Mouse (Mus musculus): Measurements from ENCODE around the gene Mx1.

Mx1 gene

DNA sequence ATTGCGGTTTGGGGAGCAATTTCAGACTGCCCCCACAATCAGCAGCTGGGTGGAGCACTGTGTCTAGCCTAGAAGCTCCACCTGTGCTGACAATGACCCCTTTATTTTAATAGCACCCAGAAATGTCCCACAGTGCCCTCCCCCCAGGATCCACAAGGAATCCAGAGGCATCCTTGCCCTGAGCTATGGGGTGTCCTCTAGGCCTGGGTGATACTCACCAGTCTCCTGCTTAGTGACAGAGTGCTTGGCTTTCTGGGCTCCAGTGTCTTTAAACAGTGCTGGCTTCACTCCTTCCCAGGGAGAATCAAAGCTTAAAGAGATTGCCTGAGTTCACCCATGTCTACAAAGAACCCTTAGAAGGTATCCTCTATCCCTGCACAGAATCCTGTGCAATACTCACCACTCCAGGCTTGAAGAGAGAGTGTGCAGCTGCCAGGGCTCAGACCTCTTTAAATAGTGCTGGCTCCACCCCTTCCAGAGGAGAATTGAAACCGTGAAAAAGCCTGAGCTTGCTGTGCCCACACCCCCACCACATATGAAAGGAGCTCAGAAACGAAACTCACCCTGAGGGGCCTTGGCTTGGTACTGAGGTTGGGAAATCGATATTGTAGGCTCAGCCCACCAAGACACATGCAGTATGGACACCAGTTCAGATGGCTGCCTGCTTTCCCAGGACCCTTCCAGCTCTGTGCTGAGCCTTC is at the start of gene Mx1:
Gene Mx1 (minus strand): TSS at position 427 of the 701 bp plus-strand sequence.
- peak in 1 of 2 experiments; percentile 3 for DNase-seq

- no peak for DNase-seq
Measured at GRCm38 (mm10) chr16:97512347-97512751, 49.6 kb upstream of the Mx1 start.

GRCm38 (mm10) chr16:97511495-97511894 is 48.8 kb upstream of the Mx1 start:
- no peak for DNase-seq

DNA sequence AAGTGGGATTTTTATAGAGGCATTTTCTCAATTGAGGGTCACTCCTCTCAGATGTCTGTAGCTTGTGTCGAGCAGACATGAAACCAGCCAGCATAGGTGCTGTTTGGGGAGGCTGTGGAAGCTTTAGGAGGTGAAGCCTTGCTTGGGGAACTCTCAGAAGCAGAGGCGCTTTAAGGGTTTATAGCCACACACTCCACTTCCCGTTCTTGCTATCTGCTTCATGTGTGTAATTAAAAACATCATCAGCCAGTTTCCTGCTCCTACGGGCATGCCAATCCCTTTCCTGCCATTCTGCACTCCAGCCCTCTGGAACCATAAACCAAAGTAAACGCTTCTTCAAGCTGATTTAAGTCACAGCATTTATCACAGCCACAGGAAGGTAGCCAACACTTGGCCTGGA is 48.1 kb upstream of the Mx1 start:
- no peak for DNase-seq

GRCm38 (mm10) chr16:97507783-97508182 is 45.1 kb upstream of the Mx1 start:
- DNase-seq, result no peak

- DNase-seq, result no peak
Measured at GRCm38 (mm10) chr16:97504793-97505192, 42.1 kb upstream of the Mx1 start.

DNA sequence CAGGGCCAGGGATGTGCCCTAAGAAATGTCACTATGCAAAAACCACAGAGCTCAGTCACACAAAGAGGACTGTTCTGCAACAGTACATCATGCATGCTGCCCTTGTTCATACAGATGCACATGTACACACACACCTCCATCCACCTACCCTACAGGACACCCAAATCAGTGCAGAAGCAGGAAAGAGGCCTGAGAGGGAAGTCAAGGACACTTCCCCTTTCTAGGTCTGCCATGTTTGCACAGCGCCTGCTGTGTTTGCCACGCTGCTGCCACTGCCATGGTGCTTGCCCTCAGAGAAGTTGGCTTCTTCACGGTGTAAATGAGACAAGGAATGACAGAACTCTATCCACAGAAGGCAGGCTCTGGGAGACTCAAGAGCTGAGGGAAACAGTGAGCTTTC is 41.1 kb upstream of the Mx1 start:
- DNase-seq, result no peak

DNA sequence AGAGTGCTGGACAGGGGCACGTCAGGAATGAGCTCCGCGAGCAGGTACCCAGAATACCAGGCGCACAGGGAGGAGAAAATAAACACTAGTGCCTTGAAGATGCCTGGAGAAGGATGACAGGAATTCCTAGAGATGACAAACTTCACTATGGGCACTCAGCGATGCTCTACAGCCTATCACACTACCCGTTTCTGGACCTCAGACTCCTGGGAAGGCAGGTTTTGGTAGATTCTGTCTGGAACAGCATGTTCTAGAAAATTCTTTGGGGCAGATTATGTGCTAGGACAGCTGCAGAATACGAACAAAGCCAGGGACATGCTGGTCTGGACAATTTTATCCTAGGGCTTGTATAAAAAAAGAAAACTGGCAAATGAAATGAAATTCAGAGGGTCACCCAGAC is 38.2 kb upstream of the Mx1 start:
- DNase-seq, result no peak

DNA sequence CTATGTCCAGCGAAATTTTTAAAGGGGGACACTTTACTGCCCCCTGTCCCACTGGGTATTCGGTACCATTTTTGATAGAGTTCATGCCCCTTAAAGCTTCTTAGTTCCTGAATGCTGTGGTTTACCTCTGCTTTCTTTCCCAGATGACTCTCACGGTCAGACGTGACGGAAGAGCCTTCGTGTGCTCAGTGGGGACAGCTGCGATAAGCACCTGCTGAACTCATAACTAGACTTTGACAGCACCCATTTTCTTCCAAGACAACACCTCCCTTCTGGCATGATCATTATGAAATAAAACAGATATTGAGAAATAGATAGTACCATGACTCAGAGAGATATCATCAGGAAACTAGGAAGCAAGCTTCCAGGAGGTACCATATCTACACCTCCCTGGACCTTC is 36.7 kb upstream of the Mx1 start:
- DNase-seq, result no peak

DNA sequence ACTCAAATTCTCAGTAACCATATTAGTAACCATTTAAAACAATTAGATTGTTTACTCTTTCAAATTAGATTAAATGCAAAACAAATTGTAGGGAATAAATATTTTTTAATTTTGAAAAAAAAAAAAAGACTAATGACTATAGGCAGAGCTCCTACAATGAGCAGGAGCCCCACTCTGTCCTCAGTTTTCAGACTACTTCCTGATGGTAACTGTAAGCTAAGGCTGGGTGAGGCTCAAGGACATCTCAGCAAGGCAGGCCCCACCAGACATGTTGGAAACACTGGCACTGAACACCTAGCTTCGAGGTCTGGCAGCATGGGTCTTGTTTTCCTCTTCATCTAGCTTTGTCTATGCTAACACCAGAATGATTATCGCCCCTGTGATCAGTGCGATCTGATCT is 35.4 kb upstream of the Mx1 start:
- no peak for DNase-seq

DNA sequence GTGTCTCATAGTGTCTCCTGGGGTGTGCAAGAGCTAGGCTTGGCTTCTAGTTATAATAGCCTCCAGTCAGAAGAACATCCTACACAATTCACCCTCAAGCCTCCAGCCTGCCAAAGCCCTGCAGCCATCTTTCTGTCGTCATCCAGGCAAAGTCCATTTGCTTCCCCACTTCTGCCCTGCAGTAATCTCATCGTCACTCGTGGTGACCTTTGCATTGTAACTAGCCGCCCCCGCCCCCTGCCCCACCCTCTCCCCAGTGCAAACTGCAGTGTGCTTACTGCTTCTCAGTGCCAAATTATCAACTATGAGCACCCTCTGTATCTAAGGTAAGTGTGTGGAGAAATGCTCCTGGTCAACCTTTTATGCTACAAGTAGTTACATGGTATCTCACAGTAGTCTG is 35.0 kb upstream of the Mx1 start:
- DNase-seq, result no peak

DNA sequence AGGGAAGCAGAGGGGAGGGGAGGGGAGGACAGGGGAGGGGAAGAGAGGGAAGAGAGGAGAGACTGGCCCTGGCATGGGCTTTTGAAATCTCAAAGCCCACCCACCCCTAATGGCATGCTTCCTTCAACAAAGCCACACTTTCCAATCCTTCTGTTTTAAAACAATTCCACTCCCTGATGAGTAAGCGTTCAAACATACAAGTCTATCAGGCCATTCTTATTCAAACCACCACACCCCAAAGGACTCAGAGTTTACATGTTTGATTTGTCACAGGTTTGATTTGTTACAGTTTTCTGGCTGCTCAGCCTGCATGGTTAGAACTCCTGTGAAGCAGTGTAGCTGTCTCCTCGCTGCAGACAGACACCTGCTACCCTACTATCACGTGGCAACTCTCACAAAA is 33.3 kb upstream of the Mx1 start:
- DNase-seq, result no peak

- DNase-seq, result no peak
Measured at GRCm38 (mm10) chr16:97492369-97492768, 29.7 kb upstream of the Mx1 start.

- DNase-seq, result no peak
Measured at GRCm38 (mm10) chr16:97478655-97479054, 15.9 kb upstream of the Mx1 start.

- no peak for DNase-seq
Measured at GRCm38 (mm10) chr16:97476524-97476923, 13.8 kb upstream of the Mx1 start.

- DNase-seq, result no peak
Measured at GRCm38 (mm10) chr16:97475581-97475980, 12.9 kb upstream of the Mx1 start.

DNA sequence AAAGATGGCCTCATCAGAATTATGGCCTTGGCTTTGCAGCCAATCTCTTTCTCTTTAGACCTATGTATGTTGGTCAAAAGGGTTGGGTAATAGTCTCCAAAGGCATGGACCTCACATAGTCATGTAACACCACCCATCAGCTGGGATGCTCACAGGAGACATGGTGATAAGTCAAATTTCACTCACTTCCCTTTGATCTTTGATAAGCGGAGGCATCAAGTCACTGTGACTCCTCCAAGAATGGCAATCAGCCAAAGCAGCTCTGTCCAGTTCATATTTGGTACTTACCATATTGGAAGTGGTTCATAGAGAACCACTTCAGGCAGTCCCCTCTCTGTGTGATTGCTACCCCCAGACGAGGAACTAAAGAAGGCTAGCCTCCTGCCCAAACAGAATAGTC is 12.0 kb upstream of the Mx1 start:
- no peak for DNase-seq

GRCm38 (mm10) chr16:97467993-97468791 is 5.5 kb upstream of the Mx1 start:
- no peak for DNase-seq

DNA sequence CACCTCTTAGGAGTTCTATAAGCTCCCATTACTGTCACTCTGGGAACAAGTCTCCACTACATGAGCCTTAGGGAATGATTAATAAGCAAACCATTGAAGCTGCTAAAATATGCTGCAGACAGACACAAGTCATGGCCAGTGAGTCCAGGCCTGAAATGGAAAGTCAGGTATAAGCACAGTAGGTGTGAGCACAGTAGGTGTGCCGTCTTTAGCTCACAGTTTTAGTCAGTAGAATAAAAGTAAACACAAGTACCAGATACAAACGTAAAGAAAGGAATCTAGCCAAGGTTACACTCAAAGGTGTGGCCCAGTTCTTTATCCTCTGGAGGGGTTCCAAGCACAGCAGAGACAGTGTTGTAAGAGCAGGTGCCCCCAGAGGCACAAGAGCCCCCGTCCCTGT is 4.8 kb upstream of the Mx1 start:
- no peak for DNase-seq

GRCm38 (mm10) chr16:97466182-97466957 is 3.7 kb upstream of the Mx1 start:
- no peak for DNase-seq

- no peak for DNase-seq
Measured at GRCm38 (mm10) chr16:97461271-97461670, 1.4 kb downstream of the Mx1 start.

DNA sequence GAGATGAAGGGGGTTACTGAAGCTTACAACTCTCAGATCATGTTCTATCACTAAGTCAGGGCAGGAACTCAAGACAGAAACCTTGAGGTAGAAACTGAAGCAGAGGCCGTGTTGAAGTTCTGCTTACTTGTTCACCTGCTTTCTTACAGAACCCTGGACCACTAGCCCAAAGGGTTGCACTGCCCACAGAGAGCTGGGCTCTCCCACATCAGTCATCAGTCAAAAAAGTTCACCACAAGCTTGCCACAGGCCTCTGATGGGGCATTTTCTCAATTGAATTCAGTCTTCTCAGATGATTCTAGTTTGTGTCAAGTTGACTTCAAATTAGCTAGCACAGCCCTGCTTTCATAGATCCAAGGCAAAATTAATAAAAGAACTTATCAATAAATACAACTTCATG is 2.9 kb downstream of the Mx1 start:
- DNase-seq, result no peak

DNA sequence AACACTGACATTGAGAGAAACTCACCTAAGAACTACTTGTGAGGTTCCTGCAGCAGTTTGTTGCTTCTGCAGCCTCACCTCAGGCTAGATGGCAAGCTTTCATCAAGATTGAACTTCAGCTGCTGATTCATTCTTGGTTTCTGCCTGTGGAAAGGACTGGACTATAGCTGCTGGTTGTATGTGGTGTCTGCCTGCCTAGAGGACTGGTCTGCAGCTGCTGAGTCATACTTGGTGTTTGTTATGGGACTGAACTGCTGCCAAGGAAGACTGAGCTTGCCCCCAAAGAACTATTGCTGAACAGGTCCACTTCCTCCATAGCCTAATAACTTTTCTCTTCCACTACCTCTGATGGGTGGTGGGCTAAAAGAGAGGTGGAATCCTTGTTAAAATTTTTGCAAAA is 15.3 kb downstream of the Mx1 start:
- no peak for DNase-seq
